Mouse (Mus musculus): ENCODE data around the gene Acvr1b. TPM values are rescaled to one million over a fixed set of nuclear protein-coding genes. Genes with fewer than 3 reads are reported as not detected.

Acvr1b gene
- total RNA-seq, 2 experiments from 2014 or later: 16.2 to 17.0 TPM

DNA sequence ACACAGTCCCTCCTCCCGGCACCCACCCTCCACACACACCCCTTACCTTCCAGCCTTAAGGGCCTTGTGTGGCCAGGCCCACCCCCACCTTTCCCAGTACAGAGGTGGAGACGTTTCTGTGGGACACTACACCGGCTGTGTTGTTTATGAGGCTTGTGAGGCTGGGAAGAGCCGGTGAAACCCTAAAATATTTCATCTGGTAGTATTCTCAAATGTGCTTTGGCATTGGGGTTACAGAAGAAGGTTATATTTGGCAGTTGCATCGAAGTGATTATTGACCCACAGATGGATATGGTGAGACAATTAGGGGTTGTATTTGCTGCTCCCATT lies 1.2 kb downstream of the Acvr1b start:
- no peak for DNase-seq (ENCODE audit: low spot score in 2 of 2)

- DNase-seq (ENCODE audit: low spot score in 2 of 2): no peak
Measured at GRCm38 (mm10) chr15:101175613-101176283, 1.9 kb downstream of the Acvr1b start.

- no peak for DNase-seq (ENCODE audit: low spot score in 2 of 2)
Measured at GRCm38 (mm10) chr15:101176284-101176680, 2.4 kb downstream of the Acvr1b start.

GRCm38 (mm10) chr15:101176795-101177691 lies 3.2 kb downstream of the Acvr1b start:
- no peak for DNase-seq (ENCODE audit: low spot score in 2 of 2)

DNA sequence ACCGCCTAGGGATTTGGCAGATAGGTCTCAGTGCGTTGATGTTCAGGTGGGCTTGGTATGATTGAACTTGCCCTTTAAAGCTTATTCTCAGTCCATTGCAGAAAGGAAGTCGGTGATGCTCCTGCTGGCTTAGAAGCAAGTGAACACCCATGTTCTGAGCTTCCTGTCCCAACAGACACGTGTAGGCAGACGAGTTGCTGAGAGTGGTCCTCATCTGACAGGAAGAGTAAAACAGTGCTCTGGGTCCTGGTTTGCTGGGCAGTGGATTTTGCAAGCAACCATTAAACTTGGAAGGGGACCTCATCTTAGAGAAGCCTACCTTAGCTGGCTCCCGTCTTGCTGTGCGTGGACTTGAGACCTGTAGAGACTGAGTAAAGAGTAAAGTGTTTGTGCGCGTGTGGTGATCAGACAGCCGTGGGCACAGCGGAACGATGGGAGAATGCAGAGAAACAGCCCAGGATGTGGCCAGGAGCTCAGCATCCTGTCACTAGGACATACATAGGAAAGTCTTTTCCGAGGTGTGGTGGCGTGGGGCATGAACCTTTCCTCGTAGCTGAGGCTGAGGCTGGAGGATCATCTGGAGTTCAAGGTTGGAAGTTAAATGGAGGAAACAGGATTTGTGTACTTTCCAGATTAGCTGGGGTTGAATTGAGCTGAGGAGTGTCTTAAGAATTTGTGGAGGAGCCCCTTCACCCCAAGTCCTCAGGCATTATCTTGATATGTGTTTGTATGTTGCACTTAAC lies 6.7 kb downstream of the Acvr1b start:
- DNase-seq (ENCODE audit: low spot score in 2 of 2): no peak

- DNase-seq (ENCODE audit: low spot score in 2 of 2): no peak
Measured at GRCm38 (mm10) chr15:101181106-101181466, 7.2 kb downstream of the Acvr1b start.

- no peak for DNase-seq (ENCODE audit: low spot score in 2 of 2)
Measured at GRCm38 (mm10) chr15:101181500-101181899, 7.6 kb downstream of the Acvr1b start.

DNA sequence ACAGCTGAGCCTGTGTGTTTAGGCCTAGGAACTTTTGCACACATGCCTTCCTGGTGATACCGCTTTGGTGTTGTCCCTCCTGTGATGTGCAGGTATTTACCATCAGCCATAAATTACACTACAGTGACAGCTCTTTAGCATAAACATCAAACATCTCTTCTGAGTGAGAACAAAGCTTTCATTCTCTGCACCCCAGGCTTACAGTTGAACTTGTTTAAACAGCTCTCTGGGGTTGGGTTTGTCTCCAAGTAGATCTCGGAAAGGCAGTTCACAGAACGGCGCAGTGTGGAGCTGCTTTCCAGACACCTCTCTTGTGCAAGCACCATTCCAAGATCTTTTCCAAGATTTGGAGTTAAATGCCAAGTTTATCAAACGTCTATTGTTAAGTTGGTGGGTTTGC lies 8.8 kb downstream of the Acvr1b start:
- DNase-seq (ENCODE audit: low spot score in 2 of 2): no peak

DNA sequence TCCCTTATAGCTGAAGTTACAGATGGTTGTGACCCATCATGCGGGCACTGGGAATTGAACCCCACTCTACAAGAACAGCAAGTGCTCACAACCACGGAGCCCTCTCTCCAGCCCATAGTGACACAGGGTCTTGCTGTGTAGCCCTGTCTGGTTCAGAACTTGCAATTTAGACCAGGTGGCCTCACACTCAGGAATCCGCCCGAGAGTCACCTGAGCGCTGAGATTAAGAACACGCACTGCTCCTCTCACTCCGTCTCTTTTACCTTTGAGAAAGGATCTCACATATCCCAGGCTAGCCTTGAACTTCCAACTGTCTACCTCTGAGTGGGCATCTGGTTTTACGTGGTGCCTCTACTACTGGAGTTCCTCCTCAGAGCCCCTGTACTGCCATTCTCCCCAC lies 10.4 kb downstream of the Acvr1b start:
- no peak for DNase-seq (ENCODE audit: low spot score in 2 of 2)

DNA sequence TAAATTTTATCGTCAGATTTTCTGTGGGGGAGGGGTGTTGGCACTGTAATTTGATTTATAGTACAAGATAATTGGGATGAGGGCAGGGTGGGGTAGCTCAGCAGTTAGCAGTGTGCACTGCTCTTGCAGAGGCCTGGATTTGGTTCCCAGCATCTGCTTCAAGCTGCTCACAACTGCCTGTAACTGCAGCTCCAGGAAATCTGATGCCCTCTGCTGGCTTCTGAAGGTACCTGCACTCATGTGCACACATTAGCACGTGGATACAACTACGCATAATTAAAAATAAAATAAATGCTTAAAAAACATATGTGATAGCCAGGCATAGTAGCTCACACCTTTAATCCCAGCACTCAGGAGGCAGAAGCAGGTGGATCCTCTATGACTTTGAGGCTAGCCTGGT lies 11.7 kb downstream of the Acvr1b start:
- no peak for DNase-seq (ENCODE audit: low spot score in 2 of 2)

DNA sequence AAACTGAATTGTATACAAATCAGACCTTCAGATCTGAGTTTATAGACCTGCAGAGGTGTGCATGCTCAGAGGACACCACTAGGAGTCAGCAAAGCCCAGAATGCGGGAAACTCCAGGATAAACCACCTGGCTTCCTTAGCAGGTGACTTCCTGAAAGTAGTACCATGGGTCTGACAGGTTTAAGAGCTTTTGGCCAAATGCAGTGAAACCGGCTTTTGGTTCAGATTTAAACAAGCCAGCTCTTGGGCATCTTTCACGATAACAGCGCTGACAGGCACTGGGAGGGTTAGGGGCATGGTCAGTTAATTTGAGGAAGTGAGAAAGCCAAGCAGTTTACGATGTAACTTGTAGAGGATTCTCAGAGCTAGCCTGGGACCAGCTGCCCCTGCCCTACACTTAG lies 14.0 kb downstream of the Acvr1b start:
- DNase-seq (ENCODE audit: low spot score in 2 of 2): no peak

- DNase-seq (ENCODE audit: low spot score in 2 of 2): no peak
Measured at GRCm38 (mm10) chr15:101189981-101190761, 16.3 kb downstream of the Acvr1b start.

DNA sequence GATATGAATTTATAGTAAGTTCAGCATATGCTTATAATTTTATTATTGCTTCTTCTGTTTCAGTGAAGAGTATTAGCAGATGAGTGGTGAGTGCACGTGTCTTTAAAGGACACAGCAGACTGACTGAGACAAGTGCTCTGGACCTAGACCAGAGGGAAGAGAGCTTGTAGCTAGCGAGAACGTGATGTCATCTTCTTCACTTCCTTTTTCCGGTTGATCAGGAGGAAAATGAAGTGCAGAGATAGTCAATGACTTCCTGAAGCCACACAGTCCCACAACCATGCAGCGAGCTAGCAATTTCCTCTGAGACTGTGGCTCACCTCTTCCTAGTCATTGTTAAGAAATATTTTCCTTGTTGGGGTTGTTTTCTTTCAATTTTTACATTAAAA lies 16.9 kb downstream of the Acvr1b start:
- no peak for DNase-seq (ENCODE audit: low spot score in 2 of 2)

DNA sequence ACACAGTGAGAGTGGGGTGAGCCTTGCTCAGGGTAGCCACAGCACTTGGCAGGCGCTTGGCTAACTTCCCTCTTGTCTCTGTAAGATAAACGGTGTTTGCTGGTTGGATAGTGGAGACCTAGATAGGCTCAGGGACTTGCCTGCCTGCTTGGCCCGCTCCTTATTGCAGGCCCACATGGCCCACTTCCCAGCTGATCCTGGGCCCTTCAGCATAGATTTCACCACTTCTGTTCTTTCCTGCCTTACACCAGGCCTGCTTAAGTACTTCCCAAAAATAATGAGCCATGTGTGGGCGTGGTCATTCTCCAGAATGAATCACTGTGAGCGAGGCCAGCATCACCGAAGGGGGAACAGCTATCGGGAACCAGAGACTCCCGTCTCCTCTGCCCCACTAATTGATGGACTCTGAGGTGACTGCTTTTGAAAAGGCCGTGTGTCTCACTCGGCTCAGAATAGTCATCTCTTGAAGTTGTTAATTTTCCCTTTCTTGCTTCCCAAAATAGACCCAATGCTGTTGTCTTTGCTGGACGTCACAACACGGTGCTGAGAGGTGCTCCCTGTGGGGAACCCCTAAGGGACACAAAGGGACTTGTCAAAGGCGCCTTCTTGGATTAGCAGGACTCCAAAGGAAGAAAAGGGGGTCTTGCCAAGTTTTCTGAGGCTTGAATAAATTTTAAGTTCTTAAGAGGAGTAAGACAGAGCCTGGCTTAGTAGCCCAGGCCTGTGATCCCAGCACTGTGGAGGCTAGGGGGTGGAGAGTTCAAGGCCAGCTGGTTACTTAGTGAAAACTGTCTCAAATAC lies 17.8 kb downstream of the Acvr1b start:
- peak in 1 of 2 experiments; percentile 47 for DNase-seq (ENCODE audit: low spot score in 2 of 2)

GRCm38 (mm10) chr15:101192260-101192640 lies 18.4 kb downstream of the Acvr1b start:
- no peak for DNase-seq (ENCODE audit: low spot score in 2 of 2)

DNA sequence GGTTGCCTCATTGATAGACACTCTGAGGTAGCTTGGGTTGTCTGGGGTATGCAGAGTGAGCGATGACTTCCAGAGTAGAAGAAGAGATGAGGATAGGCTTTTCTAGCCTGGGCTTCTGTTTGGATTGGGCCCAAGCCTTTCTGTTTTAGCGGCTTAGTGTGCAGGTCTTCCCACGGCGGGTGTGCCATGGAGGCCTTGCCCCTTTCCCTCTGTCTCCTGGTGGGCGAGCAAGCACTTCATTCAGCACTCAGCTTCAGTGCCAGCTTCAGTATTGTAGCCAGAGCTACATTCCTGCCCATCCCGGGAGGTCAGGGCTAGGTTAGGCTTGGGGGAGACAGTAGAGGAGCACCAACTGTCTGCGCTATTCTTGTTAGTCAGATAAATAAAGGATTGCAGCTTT lies 18.8 kb downstream of the Acvr1b start:
- no peak for DNase-seq (ENCODE audit: low spot score in 2 of 2)

DNA sequence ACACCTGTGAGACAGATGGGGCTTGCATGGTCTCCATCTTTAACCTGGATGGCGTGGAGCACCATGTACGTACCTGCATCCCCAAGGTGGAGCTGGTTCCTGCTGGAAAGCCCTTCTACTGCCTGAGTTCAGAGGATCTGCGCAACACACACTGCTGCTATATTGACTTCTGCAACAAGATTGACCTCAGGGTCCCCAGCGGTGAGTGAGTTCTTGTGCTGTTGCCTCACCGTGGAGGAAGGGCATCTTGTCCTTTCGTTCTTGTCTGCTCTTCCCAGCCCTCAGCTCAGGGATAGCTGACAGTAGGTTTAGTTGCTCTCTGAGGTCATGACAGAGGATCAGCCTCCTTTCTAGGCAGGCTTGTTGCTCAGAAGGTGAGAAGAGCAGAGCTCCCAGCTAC lies 20.1 kb downstream of the Acvr1b start:
- DNase-seq (ENCODE audit: low spot score in 2 of 2): no peak

DNA sequence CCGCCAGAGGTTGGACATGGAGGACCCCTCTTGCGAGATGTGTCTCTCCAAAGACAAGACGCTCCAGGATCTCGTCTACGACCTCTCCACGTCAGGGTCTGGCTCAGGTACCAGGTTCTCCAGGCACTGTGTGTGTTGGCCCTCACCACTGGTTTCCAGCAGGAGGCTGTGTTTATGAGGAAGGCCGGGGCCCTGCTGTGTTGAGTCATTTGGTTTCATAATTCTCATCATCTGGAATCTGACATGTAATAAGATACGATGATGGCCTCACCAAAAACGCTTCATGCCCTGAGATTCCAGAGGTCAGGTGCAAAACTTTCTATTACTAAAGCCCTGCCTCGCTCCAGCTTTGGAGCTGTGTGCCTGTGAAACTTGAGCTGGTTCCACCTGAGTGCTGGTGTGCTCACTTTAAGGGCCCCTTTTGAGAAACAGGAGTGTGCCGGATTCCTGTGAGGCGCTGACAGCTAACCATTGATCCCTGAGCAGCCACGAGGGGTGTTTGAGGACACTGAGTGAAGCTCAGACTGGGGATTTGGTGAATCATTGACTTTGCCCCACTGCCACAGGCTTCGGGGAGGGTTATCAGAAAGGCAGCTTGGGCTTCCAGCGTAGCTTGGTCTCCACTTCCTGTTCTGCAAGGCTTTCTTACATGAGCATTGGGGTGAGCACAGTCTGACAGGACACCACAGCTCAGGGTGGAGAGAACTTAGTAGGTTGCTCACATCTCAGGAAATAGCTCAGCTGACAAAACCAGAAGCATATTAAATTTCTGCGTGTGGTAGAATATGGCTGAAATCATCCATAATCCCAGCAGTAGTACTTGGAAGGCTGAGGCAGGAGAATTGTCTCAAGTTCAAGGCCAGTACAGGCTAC lies 21.3 kb downstream of the Acvr1b start:
- DNase-seq (ENCODE audit: low spot score in 2 of 2): no peak

DNA sequence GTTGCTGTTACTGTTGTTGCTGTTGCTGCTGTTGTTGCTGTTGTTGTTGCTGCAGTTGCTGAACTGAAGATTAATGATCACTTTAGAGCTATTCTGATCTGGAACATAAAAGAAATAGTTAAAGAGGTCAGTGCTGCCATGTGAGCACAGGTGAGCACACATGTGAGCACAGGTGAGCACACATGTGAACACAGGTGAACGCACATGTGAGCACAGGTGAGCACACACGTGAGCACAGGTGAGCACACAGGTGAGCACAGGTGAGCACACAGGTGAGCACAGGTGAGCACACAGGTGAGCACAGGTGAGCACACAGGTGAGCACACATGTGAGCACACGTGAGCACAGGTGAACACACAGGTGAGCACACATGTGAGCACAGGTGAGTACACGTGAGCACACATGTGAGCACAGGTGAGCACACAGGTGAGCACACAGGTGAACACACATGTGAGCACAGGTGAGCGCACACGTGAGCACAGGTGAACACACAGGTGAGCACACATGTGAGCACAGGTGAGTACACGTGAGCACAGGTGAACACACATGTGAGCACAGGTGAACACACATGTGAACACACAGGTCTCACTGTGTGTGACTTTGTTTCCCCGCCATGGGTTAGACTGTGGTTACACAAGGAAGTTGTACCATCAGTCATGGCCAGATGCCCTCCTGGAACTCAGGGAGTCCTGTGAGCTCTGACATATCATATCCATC lies 22.4 kb downstream of the Acvr1b start:
- DNase-seq (ENCODE audit: low spot score in 2 of 2): no peak
